Mouse (Mus musculus): ENCODE data around the gene Wipf3.

GRCm38 (mm10) chr6:54548314-54549019 lies 119.1 kb downstream of the Wipf3 start:
- TF ChIP-seq CTCF (IDR thresholded peaks at IDR 0.05; ENCODE audit: control insufficient read depth, insufficient read depth, low read length) (no peak), POLR2A (IDR thresholded peaks at IDR 0.05; ENCODE audit: borderline replicate concordance, control insufficient read depth, low read depth, low read length) (no peak)

All from bone marrow, adult 2 months (tissue).